ENCODE assay signal across 9 mouse cellular contexts in the genomic region with DNA sequence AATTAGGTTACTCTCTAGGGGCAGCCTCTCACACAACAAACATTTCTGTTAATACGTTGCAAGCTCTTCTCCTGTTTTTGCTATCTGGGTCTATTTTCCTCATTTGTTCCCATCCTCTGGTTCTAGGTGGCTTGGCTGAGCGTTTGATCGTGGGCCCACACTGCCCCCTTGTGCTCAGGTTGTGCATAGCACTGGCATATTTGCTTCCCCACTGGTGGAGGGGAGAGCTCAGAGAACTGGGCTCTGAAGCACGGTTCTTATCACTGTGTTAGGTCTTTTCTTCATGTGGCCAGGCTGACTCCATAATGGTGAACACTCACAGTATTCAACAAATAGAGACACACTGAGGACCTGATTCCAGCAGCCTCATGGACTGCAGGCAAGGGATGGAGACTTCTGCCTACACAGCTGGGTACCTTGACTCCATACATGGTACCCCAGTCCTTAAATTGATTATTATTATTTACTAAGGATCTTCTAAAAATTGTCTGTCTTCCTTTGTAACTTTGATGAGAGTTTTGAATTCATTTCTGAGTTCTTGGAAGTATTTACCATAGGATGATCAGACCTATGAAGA. TPM values are rescaled to one million over a fixed set of nuclear protein-coding genes. Genes with fewer than 3 reads are reported as not detected.
A peak's percentile ranks its signal among the peaks of the same experiment; 100 is the strongest.
DNase-seq lines count a peak whose midpoint lies in the region; ATAC-seq and TF ChIP-seq lines count a peak whose summit lies in the region.
"Had no signal": no experiment of that assay in that cellular context is flagged by ENCODE, and none has a peak within 500 bp of the region (broad histone marks: within the 10 kb centered on the region; RNA-seq: fewer than 3 reads in every experiment).

No protein-coding gene starts in this region.

- H3K79me2 ChIP-seq in C2C12 (ENCODE audit: control insufficient read depth, insufficient read depth), result no peaks in the 10 kb centered on the region

- TF ChIP-seq POLR2A in bone marrow macrophage, adult 2 months (IDR thresholded peaks at IDR 0.05; ENCODE audit: borderline replicate concordance, low read depth, low read length), result no peak

- no peaks in the 10 kb centered on the region for H3K9me3 ChIP-seq in heart, embryonic 15.5 days (replicated peaks)
- no peaks in the 10 kb centered on the region for H3K9me3 ChIP-seq in liver, postnatal 0 days (ENCODE audit: low read length)
- H3K9me3 ChIP-seq in neural tube, embryonic 15.5 days (replicated peaks), result no peaks in the 10 kb centered on the region
- H3K9me3 ChIP-seq: embryonic facial prominence, embryonic 13.5 days had no signal

- no peak overlapping the region for H3K27ac ChIP-seq in bone marrow macrophage, adult 2 months (ENCODE audit: insufficient read depth, low read depth, low read length)
- no peak overlapping the region for H3K27ac ChIP-seq in heart, embryonic 15.5 days
- H3K27ac ChIP-seq in liver, postnatal 0 days (ENCODE audit: low read depth), result no peak overlapping the region
- H3K27ac ChIP-seq in neural tube, embryonic 15.5 days (replicated peaks), result no peak overlapping the region
- H3K27ac ChIP-seq: embryonic facial prominence, embryonic 13.5 days had no signal

- H3K9ac ChIP-seq in heart, embryonic 15.5 days, result no peak overlapping the region
- H3K9ac ChIP-seq in liver, postnatal 0 days (replicated peaks), result no peak overlapping the region
- H3K9ac ChIP-seq in neural tube, embryonic 15.5 days (replicated peaks), result no peak overlapping the region
- H3K9ac ChIP-seq: embryonic facial prominence, embryonic 13.5 days had no signal

- peak; percentile 72 for TF ChIP-seq CTCF in C2C12 (IDR thresholded peaks at IDR 0.05; ENCODE audit: control insufficient read depth, insufficient read depth, insufficient read length)
- peak; percentile 89 for TF ChIP-seq CTCF in bone marrow macrophage, adult 2 months (IDR thresholded peaks at IDR 0.05; ENCODE audit: low read depth, low read length)
- peak; percentile 94 for TF ChIP-seq CTCF in liver, postnatal 0 days (IDR thresholded peaks at IDR 0.05; ENCODE audit: low read depth)

- no peak overlapping the region for H3K4me2 ChIP-seq in heart, embryonic 15.5 days
- H3K4me2 ChIP-seq in liver, postnatal 0 days (ENCODE audit: low read depth, low read length), result no peak overlapping the region
- no peak overlapping the region for H3K4me2 ChIP-seq in neural tube, embryonic 15.5 days
- H3K4me2 ChIP-seq: embryonic facial prominence, embryonic 13.5 days had no signal

- no peak for TF ChIP-seq EP300 in liver, postnatal 0 days (IDR thresholded peaks at IDR 0.05; ENCODE audit: low read depth)

- no peak overlapping the region for H3ac ChIP-seq in C2C12 (ENCODE audit: control insufficient read depth, insufficient read length, low read depth)

- DNase-seq in kidney, postnatal 10 days, result peak; percentile 87
- peak; percentile 80 for DNase-seq in liver, postnatal 0 days
- peak; percentile 85 for DNase-seq in testis, postnatal 10 days (ENCODE audit: low spot score)

- H3K4me3 ChIP-seq in C2C12 (ENCODE audit: insufficient read depth, poor library complexity, severe bottlenecking), result no peak overlapping the region
- H3K4me3 ChIP-seq in bone marrow macrophage, adult 2 months (ENCODE audit: insufficient read depth, low read length), result no peak overlapping the region
- no peak overlapping the region for H3K4me3 ChIP-seq in heart, embryonic 15.5 days
- H3K4me3 ChIP-seq in liver, postnatal 0 days (ENCODE audit: low read depth, low read length), result no peak overlapping the region
- H3K4me3 ChIP-seq in neural tube, embryonic 15.5 days (replicated peaks), result no peak overlapping the region
- H3K4me3 ChIP-seq: embryonic facial prominence, embryonic 13.5 days had no signal

- H3K27me3 ChIP-seq in C2C12 (ENCODE audit: control insufficient read depth, insufficient read depth, insufficient read length), result no peaks in the 10 kb centered on the region
- no peaks in the 10 kb centered on the region for H3K27me3 ChIP-seq in heart, embryonic 15.5 days
- no peaks in the 10 kb centered on the region for H3K27me3 ChIP-seq in liver, postnatal 0 days (ENCODE audit: insufficient read depth, low read length)
- no peaks in the 10 kb centered on the region for H3K27me3 ChIP-seq in neural tube, embryonic 15.5 days (replicated peaks)
- H3K27me3 ChIP-seq: embryonic facial prominence, embryonic 13.5 days had no signal

- H3K4me1 ChIP-seq in bone marrow macrophage, adult 2 months (ENCODE audit: control insufficient read depth, insufficient read depth, low read length), result no peaks in the 10 kb centered on the region
- no peaks in the 10 kb centered on the region for H3K4me1 ChIP-seq in heart, embryonic 15.5 days (replicated peaks)
- no peaks in the 10 kb centered on the region; the same call in 1 of the 2 replicates for H3K4me1 ChIP-seq in liver, postnatal 0 days (ENCODE audit: insufficient read depth)
- H3K4me1 ChIP-seq in neural tube, embryonic 15.5 days, result no peaks in the 10 kb centered on the region
- H3K4me1 ChIP-seq: embryonic facial prominence, embryonic 13.5 days had no signal

- no peaks in the 10 kb centered on the region for H3K79me3 ChIP-seq in C2C12 (ENCODE audit: low read depth)

- ATAC-seq in erythroid progenitor cell, adult 5-6 weeks (replicated peaks; ENCODE audit: low FRiP score, poor library complexity, severe bottlenecking), result peak; percentile 80
- peak; percentile 39; the same call in 1 of the 2 replicates for ATAC-seq in heart, embryonic 15.5 days (replicated peaks; ENCODE audit: insufficient number of reproducible peaks, insufficient read depth, low FRiP score, low read depth)
- ATAC-seq in liver, postnatal 0 days, result peak; percentile 47; the same call in 1 of the 2 replicates
- ATAC-seq in neural tube, embryonic 15.5 days (ENCODE audit: low FRiP score), result peak; percentile 83

- 7% methylated on average over 4 of the region's 4 CpGs for WGBS in heart, embryonic 15.5 days
- WGBS in liver, postnatal 0 days (ENCODE audit: insufficient replicate concordance), result 12% methylated on average over 4 of the region's 4 CpGs
- WGBS in neural tube, embryonic 15.5 days, result 5% methylated on average over 4 of the region's 4 CpGs

- no peaks in the 10 kb centered on the region for H3K36me3 ChIP-seq in C2C12 (ENCODE audit: control insufficient read depth, insufficient read depth)
- no peaks in the 10 kb centered on the region for H3K36me3 ChIP-seq in heart, embryonic 15.5 days
- H3K36me3 ChIP-seq in liver, postnatal 0 days (replicated peaks; ENCODE audit: insufficient read depth, low read length), result no peaks in the 10 kb centered on the region
- no peaks in the 10 kb centered on the region for H3K36me3 ChIP-seq in neural tube, embryonic 15.5 days
- H3K36me3 ChIP-seq: embryonic facial prominence, embryonic 13.5 days had no signal

TF ChIP-seq in C2C12, 6 proteins besides CTCF, POLR2A, EP300 and RAD21:
- TF ChIP-seq FOSL1 (IDR thresholded peaks at IDR 0.05; ENCODE audit: insufficient read depth, low read length, poor library complexity, severe bottlenecking), result no peak
- TF ChIP-seq CEBPB (IDR thresholded peaks at IDR 0.05; ENCODE audit: low read depth), result no peak
- no peak for TF ChIP-seq MYOG (IDR thresholded peaks at IDR 0.05; ENCODE audit: control insufficient read depth, extremely low read depth, insufficient read length)
- no peak for TF ChIP-seq MAX (IDR thresholded peaks at IDR 0.05)
- TF ChIP-seq USF1 (IDR thresholded peaks at IDR 0.05; ENCODE audit: low read depth), result no peak
- TF ChIP-seq MYOD1 (IDR thresholded peaks at IDR 0.05; ENCODE audit: control insufficient read depth, insufficient read length, low read depth), result no peak

RNA-seq across cellular contexts. Expression of a gene that starts 49.6 kb away (rescaled TPM):
- polyA plus RNA-seq in C2C12 (2012; fragmentation: generic; extraction: Trizol), result not detected
- not detected in 2 replicates for polyA plus RNA-seq in bone marrow macrophage, adult 2 months (2012; ENCODE audit: insufficient read depth, insufficient read length, missing spikeins)
- not detected in 2 replicates for total RNA-seq in erythroid progenitor cell, adult 5-6 weeks (2015; ENCODE audit: low replicate concordance)
- total RNA-seq in erythroid progenitor cell, adult 5-6 weeks (2017; ENCODE audit: low replicate concordance), result not detected in 2 replicates
- 0.37 and 0.48 TPM in 2 replicates for polyA plus RNA-seq in heart, embryonic 15.5 days (2015; fragmentation: Nextera tagmentation; extraction: Ambion mirVana)
- polyA plus RNA-seq in liver, postnatal 0 days (2015; fragmentation: Nextera tagmentation; extraction: Ambion mirVana), result 0.06 and 0.08 TPM in 2 replicates
- 9.5 and 9.6 TPM in 2 replicates for polyA plus RNA-seq in neural tube, embryonic 15.5 days (2015; fragmentation: Nextera tagmentation; extraction: Ambion mirVana)
